Mouse (Mus musculus): ENCODE data around the gene Alpk3. TPM values are rescaled to one million over a fixed set of nuclear protein-coding genes. Genes with fewer than 3 reads are reported as not detected.
A peak's percentile ranks its signal among the peaks of the same experiment; 100 is the strongest.

The Alpk3 gene
- polyA plus RNA-seq, 1 experiment from 2014 or later: 0.23 TPM

DNA sequence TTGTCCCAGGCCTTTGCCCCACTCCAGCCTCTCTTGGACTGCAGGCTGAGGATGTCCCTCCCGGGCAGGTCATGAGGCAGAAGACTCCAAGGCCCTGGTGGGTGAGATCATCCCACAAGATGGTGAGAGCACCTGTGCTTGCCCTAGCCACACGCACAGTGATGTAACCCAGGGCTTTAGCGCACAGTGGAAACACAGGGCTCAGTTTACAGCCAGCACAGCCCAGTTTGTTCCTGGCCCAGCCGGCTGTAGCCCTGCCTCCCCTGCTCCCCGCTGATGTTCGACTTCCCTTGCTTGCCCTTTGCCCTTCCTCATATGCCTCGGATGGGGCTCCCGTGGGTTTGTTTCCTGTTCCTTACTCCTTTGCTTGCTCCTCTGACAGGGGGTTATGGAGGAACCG is 17.1 kb downstream of the Alpk3 start:
- Histone ChIP-seq H3K4me3 (replicated peaks) (no peak overlapping the region), H3K9me3 (replicated peaks) (no peaks in the 10 kb centered on the region), H3K4me1 (replicated peaks) (peaks cover 19% of the 10 kb centered on the region), H3K36me3 (replicated peaks) (no peaks in the 10 kb centered on the region), H3K4me2 (peak overlapping the region; percentile 8; the same call in 1 of the 2 replicates), H3K27ac (replicated peaks) (0 out of 2 replicates have a peak overlapping the region, but pooled peaks have one; percentile 25), H3K27me3 (peaks cover 4% of the 10 kb centered on the region; the same call in 1 of the 2 replicates), H3K9ac (no peak overlapping the region)
- peak; percentile 62 for ATAC-seq (ENCODE audit: insufficient read depth)
- 21% methylated on average over 9 of the region's 9 CpGs for WGBS (ENCODE audit: insufficient replicate concordance)

DNA sequence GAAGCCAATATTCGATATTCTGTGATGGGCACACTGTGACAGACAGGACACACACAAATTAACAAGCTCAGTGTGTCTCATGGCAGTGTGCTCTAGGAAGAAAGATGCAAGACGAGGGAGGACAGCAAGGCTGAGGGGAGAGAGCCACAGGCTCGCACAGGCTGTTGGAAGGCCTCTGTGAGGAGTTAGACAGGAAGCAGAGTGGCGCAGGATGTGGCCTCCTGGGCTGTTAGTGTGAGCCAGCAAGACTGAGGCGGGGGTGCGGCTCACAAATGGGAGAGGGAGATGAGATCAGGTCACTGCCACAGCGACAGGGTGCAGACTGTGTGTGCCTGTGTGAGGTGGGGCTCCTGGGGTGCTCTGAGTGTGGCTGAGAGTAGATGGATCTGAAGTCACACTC is 17.9 kb downstream of the Alpk3 start:
- 0 out of 2 replicates have a peak overlapping the region, but pooled peaks have one; percentile 25 for H3K27ac ChIP-seq (replicated peaks)
- no peak overlapping the region for H3K9ac ChIP-seq
- peaks cover 4% of the 10 kb centered on the region; the same call in 1 of the 2 replicates for H3K27me3 ChIP-seq
- no peaks in the 10 kb centered on the region for H3K9me3 ChIP-seq (replicated peaks)
- peak; percentile 30; the same call in 1 of the 2 replicates for ATAC-seq (ENCODE audit: insufficient read depth)
- H3K4me2 ChIP-seq: no peak overlapping the region; the same call in 1 of the 2 replicates
- 9% methylated on average over 7 of the region's 7 CpGs for WGBS (ENCODE audit: insufficient replicate concordance)
- no peak overlapping the region for H3K4me3 ChIP-seq (replicated peaks)
- no peaks in the 10 kb centered on the region for H3K36me3 ChIP-seq (replicated peaks)
- H3K4me1 ChIP-seq (replicated peaks): peaks cover 19% of the 10 kb centered on the region

GRCm38 (mm10) chr7:81075732-81076131 is 18.3 kb downstream of the Alpk3 start:
- Histone ChIP-seq H3K9me3 (replicated peaks) (no peaks in the 10 kb centered on the region), H3K4me2 (no peak overlapping the region), H3K4me3 (replicated peaks) (no peak overlapping the region), H3K4me1 (replicated peaks) (peaks cover 19% of the 10 kb centered on the region), H3K9ac (no peak overlapping the region), H3K27ac (replicated peaks) (no peak overlapping the region), H3K36me3 (replicated peaks) (no peaks in the 10 kb centered on the region), H3K27me3 (peaks cover 4% of the 10 kb centered on the region; the same call in 1 of the 2 replicates)
- no peak for ATAC-seq (ENCODE audit: insufficient read depth)
- WGBS (ENCODE audit: insufficient replicate concordance): 49% methylated on average over 5 of the region's 5 CpGs

- Histone ChIP-seq H3K27me3 (peaks cover 4% of the 10 kb centered on the region; the same call in 1 of the 2 replicates), H3K4me2 (no peak overlapping the region), H3K27ac (replicated peaks) (no peak overlapping the region), H3K4me3 (replicated peaks) (no peak overlapping the region), H3K9me3 (replicated peaks) (no peaks in the 10 kb centered on the region), H3K9ac (no peak overlapping the region), H3K36me3 (replicated peaks) (no peaks in the 10 kb centered on the region), H3K4me1 (replicated peaks) (peaks cover 19% of the 10 kb centered on the region)
- ATAC-seq (ENCODE audit: insufficient read depth): no peak
- WGBS (ENCODE audit: insufficient replicate concordance): 71% methylated on average over 6 of the region's 6 CpGs
These were observed 19.6 kb downstream of the Alpk3 start for GRCm38 (mm10) chr7:81077009-81077408.

- H3K4me3 ChIP-seq (replicated peaks): no peak overlapping the region
- no peak for ATAC-seq (ENCODE audit: insufficient read depth)
These were observed 21.3 kb downstream of the Alpk3 start for GRCm38 (mm10) chr7:81078740-81079139.

DNA sequence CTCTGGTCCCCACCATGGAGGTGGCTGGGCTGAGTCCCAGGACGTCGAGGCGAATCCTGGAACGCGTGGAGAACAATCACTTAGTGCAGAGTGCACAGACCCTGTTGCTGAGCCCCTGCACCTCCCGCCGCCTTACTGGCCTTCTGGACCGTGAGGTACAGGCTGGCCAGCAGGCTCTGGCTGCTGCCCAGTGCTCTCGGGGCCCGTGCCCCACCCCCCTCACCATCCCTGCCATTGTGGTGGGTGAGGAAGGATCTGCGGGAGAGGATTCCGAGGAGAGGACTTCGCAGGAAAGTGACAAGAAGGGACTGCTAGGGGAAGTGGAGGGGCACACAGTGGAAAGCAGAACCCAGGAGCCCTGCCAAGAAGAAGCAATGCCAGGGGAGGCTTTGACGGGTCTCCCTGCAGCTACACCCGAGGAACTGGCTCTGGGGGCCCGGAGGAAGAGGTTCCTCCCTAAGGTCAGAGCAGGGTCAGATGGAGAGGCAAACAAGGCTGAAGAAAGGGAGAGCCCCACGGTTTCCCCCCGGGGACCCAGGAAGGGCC is 36.1 kb downstream of the Alpk3 start:
- no peak overlapping the region for H3K27ac ChIP-seq (replicated peaks)
- no peak overlapping the region for H3K4me3 ChIP-seq (replicated peaks)
- WGBS (ENCODE audit: insufficient replicate concordance): 62% methylated on average over 18 of the region's 18 CpGs
- no peak overlapping the region for H3K9ac ChIP-seq
- peaks cover 8% of the 10 kb centered on the region; the same call in 1 of the 2 replicates for H3K4me1 ChIP-seq (replicated peaks)
- H3K36me3 ChIP-seq (replicated peaks): no peaks in the 10 kb centered on the region
- no peak overlapping the region for H3K4me2 ChIP-seq
- ATAC-seq (ENCODE audit: insufficient read depth): no peak
- no peaks in the 10 kb centered on the region for H3K9me3 ChIP-seq (replicated peaks)
- no peaks in the 10 kb centered on the region; the same call in 1 of the 2 replicates for H3K27me3 ChIP-seq

More at GRCm38 (mm10) chr7:81078740-81079139, 21.3 kb downstream of the Alpk3 start:
- H3K9me3 ChIP-seq (replicated peaks): no peaks in the 10 kb centered on the region
- H3K27ac ChIP-seq (replicated peaks): no peak overlapping the region
- WGBS (ENCODE audit: insufficient replicate concordance): 64% methylated on average over 6 of the region's 6 CpGs
- H3K36me3 ChIP-seq (replicated peaks): no peaks in the 10 kb centered on the region
- no peak overlapping the region for H3K4me2 ChIP-seq
- peaks cover 19% of the 10 kb centered on the region for H3K4me1 ChIP-seq (replicated peaks)
- H3K9ac ChIP-seq: no peak overlapping the region
- peaks cover 4% of the 10 kb centered on the region; the same call in 1 of the 2 replicates for H3K27me3 ChIP-seq

DNA sequence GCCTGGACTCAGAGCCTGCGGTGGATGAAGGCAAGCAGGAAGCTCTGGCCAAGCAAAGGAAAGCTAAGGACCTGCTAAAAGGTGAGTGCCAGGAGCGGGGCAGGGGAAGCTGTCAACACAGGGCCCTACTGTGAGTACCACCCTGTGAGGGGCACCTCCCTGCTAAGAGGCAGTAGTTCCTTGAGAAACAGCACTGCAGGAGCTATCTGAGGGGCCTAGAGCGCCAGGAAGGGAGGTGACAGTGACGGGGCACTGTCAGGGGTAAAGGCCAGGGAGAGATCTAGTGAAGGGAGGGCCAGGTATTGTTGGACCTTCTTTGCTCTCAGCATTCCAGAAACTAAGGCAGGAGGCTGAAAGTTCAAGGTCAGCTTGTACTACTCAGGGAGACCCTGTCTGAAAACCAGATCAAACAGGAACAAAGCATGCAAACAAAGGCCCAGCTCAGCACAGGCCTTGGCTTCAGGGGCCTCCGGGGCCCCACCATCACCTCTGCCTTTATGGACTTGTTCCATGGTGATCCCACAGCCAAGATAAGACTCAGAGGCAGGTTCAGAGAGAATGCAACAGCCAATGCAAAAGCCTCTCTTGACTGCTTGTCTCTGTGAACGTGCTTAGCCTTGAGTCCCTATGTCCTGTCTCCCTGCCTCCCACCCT is 36.8 kb downstream of the Alpk3 start:
- no peak overlapping the region for H3K27ac ChIP-seq (replicated peaks)
- H3K27me3 ChIP-seq: no peaks in the 10 kb centered on the region; the same call in 1 of the 2 replicates
- no peak overlapping the region for H3K9ac ChIP-seq
- H3K4me2 ChIP-seq: no peak overlapping the region
- H3K4me3 ChIP-seq (replicated peaks): no peak overlapping the region
- H3K4me1 ChIP-seq (replicated peaks): peaks cover 8% of the 10 kb centered on the region; the same call in 1 of the 2 replicates
- ATAC-seq (ENCODE audit: insufficient read depth): no peak
- WGBS (ENCODE audit: insufficient replicate concordance): 47% methylated on average over 6 of the region's 6 CpGs
- H3K36me3 ChIP-seq (replicated peaks): no peaks in the 10 kb centered on the region
- no peaks in the 10 kb centered on the region for H3K9me3 ChIP-seq (replicated peaks)

- 70% methylated on average over 5 of the region's 5 CpGs for WGBS (ENCODE audit: insufficient replicate concordance)
These were observed 42.9 kb downstream of the Alpk3 start for GRCm38 (mm10) chr7:81100341-81100740.

GRCm38 (mm10) chr7:81102854-81103253 is 45.5 kb downstream of the Alpk3 start:
- H3K4me2 ChIP-seq: no peak overlapping the region
- WGBS (ENCODE audit: insufficient replicate concordance): 57% methylated on average over 7 of the region's 7 CpGs
- no peak for ATAC-seq (ENCODE audit: insufficient read depth)
- H3K9ac ChIP-seq: no peak overlapping the region
- H3K9me3 ChIP-seq (replicated peaks): no peaks in the 10 kb centered on the region
- H3K27me3 ChIP-seq: no peaks in the 10 kb centered on the region
- no peak overlapping the region for H3K27ac ChIP-seq (replicated peaks)
- H3K4me1 ChIP-seq (replicated peaks): peaks cover 9% of the 10 kb centered on the region
- H3K36me3 ChIP-seq (replicated peaks): no peaks in the 10 kb centered on the region
- no peak overlapping the region for H3K4me3 ChIP-seq (replicated peaks)

More at GRCm38 (mm10) chr7:81100341-81100740, 42.9 kb downstream of the Alpk3 start:
- Histone ChIP-seq H3K27me3 (no peaks in the 10 kb centered on the region; the same call in 1 of the 2 replicates), H3K9me3 (replicated peaks) (no peaks in the 10 kb centered on the region), H3K4me1 (replicated peaks) (peaks cover 9% of the 10 kb centered on the region), H3K36me3 (replicated peaks) (no peaks in the 10 kb centered on the region), H3K9ac (no peak overlapping the region), H3K27ac (replicated peaks) (no peak overlapping the region), H3K4me3 (replicated peaks) (no peak overlapping the region), H3K4me2 (no peak overlapping the region)
- no peak for ATAC-seq (ENCODE audit: insufficient read depth)

GRCm38 (mm10) chr7:81105525-81105924 is 48.1 kb downstream of the Alpk3 start:
- no peak for ATAC-seq (ENCODE audit: insufficient read depth)
- H3K9me3 ChIP-seq (replicated peaks): no peaks in the 10 kb centered on the region
- no peaks in the 10 kb centered on the region for H3K36me3 ChIP-seq (replicated peaks)
- WGBS (ENCODE audit: insufficient replicate concordance): 59% methylated on average over 4 of the region's 4 CpGs
- H3K4me1 ChIP-seq (replicated peaks): peaks cover 9% of the 10 kb centered on the region
- H3K4me2 ChIP-seq: no peak overlapping the region
- H3K9ac ChIP-seq: no peak overlapping the region
- no peak overlapping the region for H3K4me3 ChIP-seq (replicated peaks)
- H3K27ac ChIP-seq (replicated peaks): no peak overlapping the region
- H3K27me3 ChIP-seq: no peaks in the 10 kb centered on the region

GRCm38 (mm10) chr7:81108226-81108625 is 50.8 kb downstream of the Alpk3 start:
- no peak overlapping the region for H3K27ac ChIP-seq (replicated peaks)
- no peaks in the 10 kb centered on the region for H3K27me3 ChIP-seq
- H3K4me3 ChIP-seq (replicated peaks): no peak overlapping the region
- H3K9me3 ChIP-seq (replicated peaks): no peaks in the 10 kb centered on the region
- 63% methylated on average over 5 of the region's 5 CpGs for WGBS (ENCODE audit: insufficient replicate concordance)
- no peak overlapping the region for H3K4me2 ChIP-seq
- H3K9ac ChIP-seq: no peak overlapping the region
- ATAC-seq (ENCODE audit: insufficient read depth): no peak
- H3K36me3 ChIP-seq (replicated peaks): no peaks in the 10 kb centered on the region
- peaks cover under 1% of the 10 kb centered on the region for H3K4me1 ChIP-seq (replicated peaks)

Data from liver, embryonic 15.5 days (tissue).